Mouse (Mus musculus) CD4-positive, CD25-positive, alpha-beta regulatory T cell, adult 9 weeks (primary cell): ENCODE data around the gene Nsd2. TPM values are rescaled to one million over a fixed set of nuclear protein-coding genes. Genes with fewer than 3 reads are reported as not detected.

Experiments used
- polyA plus RNA-seq: library from polyadenylated mRNA; unstranded; fragments of 100-300 nt; shearing (Covaris generic); gene quantifications from one replicate; pipeline ENCODE4 v1.2.1, GENCODE M21; 2017

Nsd2 gene
- polyA plus RNA-seq = 8.1 TPM

DNA sequence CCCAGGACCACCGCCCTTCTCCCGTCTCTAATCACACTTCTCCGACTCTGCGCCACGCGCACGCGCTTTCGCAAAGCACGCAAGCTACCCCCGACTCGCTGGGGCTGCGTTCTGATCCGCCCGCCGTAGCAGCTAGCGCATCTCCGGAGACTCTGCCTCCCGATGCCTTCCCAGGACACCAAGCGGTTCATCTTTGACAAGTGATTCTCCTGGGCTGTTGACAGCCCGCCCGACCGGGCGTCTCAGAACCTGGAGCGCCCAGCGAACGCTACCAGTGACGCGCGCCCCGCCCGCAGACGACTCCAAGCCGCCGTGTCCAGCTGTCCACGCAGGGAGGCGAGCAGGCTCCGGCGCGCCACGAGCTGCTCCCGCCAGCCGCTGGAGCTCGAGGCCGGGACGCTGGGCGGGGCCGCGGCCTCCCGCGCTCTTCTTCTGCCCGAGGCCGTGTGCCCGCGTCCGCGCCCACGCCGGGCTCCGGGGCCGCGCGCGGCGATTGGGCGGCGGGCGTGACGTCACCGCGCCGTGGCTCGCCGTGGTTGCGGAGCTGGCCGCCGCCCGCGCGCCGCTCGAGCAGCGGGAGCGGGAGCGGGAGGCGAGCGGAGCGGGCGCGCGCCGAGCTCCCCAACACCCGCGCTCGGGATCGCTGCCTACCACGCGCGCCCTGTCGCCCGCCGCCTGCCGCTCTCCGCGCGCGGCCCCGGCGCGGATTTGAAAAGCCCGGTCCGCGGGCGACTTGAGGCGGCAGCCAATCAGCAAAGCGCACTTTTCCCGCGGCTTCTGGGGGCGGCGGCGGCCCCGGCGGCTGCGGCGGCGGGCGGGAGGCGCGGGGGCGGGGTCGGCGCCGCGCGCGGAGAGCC lies at the start of gene Nsd2:
Gene Nsd2, plus strand, starts transcription at position 850 of the 857 bp plus-strand sequence.

DNA sequence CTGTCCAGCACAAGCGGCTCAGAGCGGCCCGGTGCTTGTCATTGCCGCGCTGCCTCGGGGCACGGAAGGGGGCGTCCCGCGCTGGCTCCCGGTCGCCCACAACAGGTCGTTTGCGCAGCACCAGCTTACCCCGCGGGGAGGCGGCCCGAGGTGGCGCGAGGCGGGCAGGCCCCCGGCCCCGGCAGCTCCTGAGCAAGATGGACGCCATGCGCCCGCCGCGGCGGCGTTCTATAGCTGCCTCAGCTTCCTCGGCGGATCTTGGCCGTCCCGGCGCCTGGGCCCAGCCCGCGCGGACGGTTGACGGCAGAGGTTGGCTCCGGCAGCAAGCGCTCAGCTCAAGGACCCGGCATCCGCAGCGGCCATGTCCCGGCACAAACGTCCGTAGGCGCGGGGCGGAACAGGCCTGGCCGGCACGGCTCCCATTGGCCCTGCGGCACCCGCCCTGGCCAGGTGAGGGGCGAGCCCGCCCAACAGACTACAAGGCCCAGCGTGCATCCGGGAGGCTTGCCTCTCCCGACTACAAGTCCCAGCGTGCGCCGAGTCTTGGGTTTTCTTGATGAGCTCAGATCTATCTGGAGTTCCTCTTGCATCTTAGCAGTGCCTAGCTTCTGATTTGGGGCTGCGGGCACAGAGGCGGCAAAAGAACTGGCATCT lies 38.1 kb upstream of the Nsd2 start, which contains the start of gene Letm1:
Gene Letm1, minus strand, starts transcription at position 473 of the 654 bp plus-strand sequence.

DNA sequence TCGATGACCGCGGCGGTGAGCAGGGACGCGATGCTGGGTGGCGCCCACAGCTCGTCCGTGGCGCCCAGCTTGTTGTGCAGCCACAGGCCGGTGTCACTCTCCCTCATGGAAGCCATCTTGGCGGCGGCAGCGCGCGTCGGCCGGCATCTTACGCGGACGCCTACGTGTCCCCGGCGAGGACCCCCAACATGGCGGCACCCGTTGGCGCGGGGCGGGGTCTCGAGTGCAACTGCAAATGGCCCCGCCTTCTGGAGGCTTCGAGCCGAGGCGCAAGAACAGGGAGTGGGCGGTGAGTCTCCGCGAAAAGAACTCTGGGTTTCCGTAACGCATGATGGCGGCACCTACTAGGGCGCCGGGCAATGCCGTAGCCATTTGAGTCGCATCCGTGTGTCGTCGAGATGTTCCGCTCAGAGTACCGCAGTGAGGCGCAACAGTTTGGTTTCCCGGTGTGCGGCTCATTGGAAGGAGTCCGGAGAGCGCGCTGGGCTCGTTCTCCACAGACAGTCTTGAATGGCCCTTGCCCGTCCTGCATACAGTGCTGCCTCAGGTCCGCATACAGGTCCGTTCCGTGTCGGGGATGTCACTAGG lies 115.7 kb downstream of the Nsd2 start, which contains the start of gene Nelfa:
Gene Nelfa, minus strand, starts transcription at position 294 of the 588 bp plus-strand sequence.

Other genes with a start within 250 kb of the Nsd2 start
- 22.1 TPM for gene Fam53a, start 191.1 kb upstream of the Nsd2 start, polyA plus RNA-seq
- gene Gm9903, start 190.8 kb upstream of the Nsd2 start, polyA plus RNA-seq = 1.4 TPM
- 171 TPM for gene Slbp, start 168.2 kb upstream of the Nsd2 start, polyA plus RNA-seq
- gene Tacc3, start 162.6 kb upstream of the Nsd2 start, polyA plus RNA-seq = 21.1 TPM
- 38.6 TPM for gene Tmem129, start 162.3 kb upstream of the Nsd2 start, polyA plus RNA-seq
- gene Fgfr3, start 99.1 kb upstream of the Nsd2 start, polyA plus RNA-seq = not detected
- gene Letm1, start 37.9 kb upstream of the Nsd2 start, polyA plus RNA-seq = 16.0 TPM
- gene Nelfa, start 115.7 kb downstream of the Nsd2 start, polyA plus RNA-seq = 52.9 TPM
- not detected for gene Gm1673, start 162.7 kb downstream of the Nsd2 start, polyA plus RNA-seq
- gene Nat8l, start 175.3 kb downstream of the Nsd2 start, polyA plus RNA-seq = not detected